Mouse (Mus musculus) lung, embryonic 14.5 days (tissue): ENCODE data around the gene Nmrk2. TPM values are rescaled to one million over a fixed set of nuclear protein-coding genes. Genes with fewer than 3 reads are reported as not detected.
"Not testable (repeated sequence)": the region's sequence is repeated elsewhere in the genome, so short reads cannot be mapped to it uniquely, and the experiment has no call there.

Experiments
- ATAC-seq: fragments of 200-750 bp; cut with Nextera tagmentation; 2 replicates; pipeline ENCODE4 v1.8.0; 2017; ENCODE audit warnings: mild to moderate bottlenecking, moderate TSS enrichment, moderate library complexity; ENCODE audit not compliant: insufficient read depth
- DNase-seq: peaks from one replicate; pipeline ENCODE4 v3.0.0-alpha.2; 2015
- H3K27ac ChIP-seq: fragments of 300-500 bp; sonication (generic); 2 replicates; pipeline ENCODE4 v1.5.1; 2014; ENCODE audit warnings: low read depth, mild to moderate bottlenecking, moderate library complexity
- H3K27me3 ChIP-seq: fragments of 300-500 bp; sonication (generic); 2 replicates; pipeline ENCODE4 v1.6.1; 2014; ENCODE audit warnings: low read length, control low read depth; ENCODE audit not compliant: insufficient read depth
- H3K36me3 ChIP-seq: fragments of 300-500 bp; sonication (generic); 2 replicates; pipeline ENCODE4 v1.6.1; 2014; ENCODE audit warnings: control low read depth; ENCODE audit not compliant: insufficient read depth
- H3K4me1 ChIP-seq: fragments of 300-500 bp; sonication (generic); 2 replicates; pipeline ENCODE4 v1.6.1; 2014; ENCODE audit warnings: antibody characterized with exemption, control low read depth; ENCODE audit not compliant: insufficient read depth
- H3K4me2 ChIP-seq: fragments of 300-500 bp; sonication (generic); 2 replicates; pipeline ENCODE4 v1.6.1; 2014; ENCODE audit warnings: mild to moderate bottlenecking
- H3K4me3 ChIP-seq: fragments of 300-500 bp; sonication (generic); 2 replicates; pipeline ENCODE4 v1.5.1; 2014; ENCODE audit warnings: low read depth, low read length
- H3K9ac ChIP-seq: fragments of 300-500 bp; sonication (generic); 2 replicates; pipeline ENCODE4 v1.6.1; 2014
- H3K9me3 ChIP-seq: fragments of 300-500 bp; sonication (generic); 2 replicates; pipeline ENCODE4 v1.6.1; 2016; ENCODE audit warnings: low read depth, low read length, control low read depth
- CTCF ChIP-seq: IDR thresholded peaks from 2 replicates; pipeline ENCODE4 v1.5.1; 2016; ENCODE audit warnings: antibody characterized with exemption, low read depth
- WGBS: fragments of 180-500 bp; shearing (Covaris S2); extraction: QIAGEN DNeasy Blood & Tissue Kit; methylation state at CpG from one replicate; pipeline ENCODE4 v1.1.7; 2014; 5-methylcytosine and 5-hydroxymethylcytosine counted together
- polyA plus RNA-seq: library from polyadenylated mRNA; unstranded; fragments of >200 nt; fragmentation: Nextera tagmentation; extraction: Ambion mirVana; gene quantifications from 2 replicates; pipeline ENCODE4 v1.2.1, GENCODE M21; 2014

The Nmrk2 gene
- polyA plus RNA-seq, 1 experiment from 2014 or later, result not detected

- Histone ChIP-seq H3K9me3 (no peaks in the 10 kb centered on the region), H3K4me3 (no peak overlapping the region), H3K27me3 (no peaks in the 10 kb centered on the region), H3K9ac (peak overlapping the region; percentile 17), H3K27ac (peak overlapping the region; percentile 72), H3K36me3 (peaks cover 12% of the 10 kb centered on the region), H3K4me2 (peak overlapping the region; percentile 41), H3K4me1 (peaks cover 11% of the 10 kb centered on the region)
- peak; percentile 88 for TF ChIP-seq CTCF
- WGBS, result 6% methylated on average over 21 of the region's 21 CpGs
- ATAC-seq (peak; percentile 8; the same call in 1 of the 2 replicates), DNase-seq (peak; percentile 91)
These were observed 28.7 kb downstream of the Nmrk2 start for GRCm38 (mm10) chr10:81173132-81173531.

GRCm38 (mm10) chr10:81169411-81169900 lies 32.4 kb downstream of the Nmrk2 start:
- not testable (repeated sequence) for H3K9ac ChIP-seq

GRCm38 (mm10) chr10:81168521-81169244 lies 33.2 kb downstream of the Nmrk2 start:
- H3K9ac ChIP-seq, result peak overlapping the region; percentile 49
- peak overlapping the region; percentile 94 for H3K4me3 ChIP-seq
- peaks cover 8% of the 10 kb centered on the region; the same call in 1 of the 2 replicates for H3K4me1 ChIP-seq
- H3K27ac ChIP-seq, result peak overlapping the region; percentile 77
- DNase-seq (peak; percentile 89), ATAC-seq (peak; percentile 51)
- H3K4me2 ChIP-seq, result peak overlapping the region; percentile 73
- H3K27me3 ChIP-seq, result no peaks in the 10 kb centered on the region
- no peak for TF ChIP-seq CTCF
- H3K9me3 ChIP-seq, result no peaks in the 10 kb centered on the region
- 2% methylated on average over 29 of the region's 29 CpGs for WGBS
- peaks cover 6% of the 10 kb centered on the region for H3K36me3 ChIP-seq

More at GRCm38 (mm10) chr10:81169411-81169900, 32.4 kb downstream of the Nmrk2 start:
- not testable (repeated sequence) for H3K27me3 ChIP-seq, DNase-seq, H3K27ac ChIP-seq, H3K9me3 ChIP-seq, H3K36me3 ChIP-seq, H3K4me3 ChIP-seq, ATAC-seq
- peaks cover 10% of the 10 kb centered on the region for H3K4me1 ChIP-seq
- H3K4me2 ChIP-seq, result peak overlapping the region; percentile 18; the same call in 1 of the 2 replicates
- 28% methylated on average over 11 of the region's 14 CpGs for WGBS

GRCm38 (mm10) chr10:81168087-81168431 lies 33.8 kb downstream of the Nmrk2 start:
- ATAC-seq (peak; percentile 57), DNase-seq (no peak)
- Histone ChIP-seq H3K4me3 (peak overlapping the region; percentile 94), H3K4me1 (peaks cover 8% of the 10 kb centered on the region; the same call in 1 of the 2 replicates), H3K27ac (peak overlapping the region; percentile 77), H3K4me2 (peak overlapping the region; percentile 73), H3K36me3 (peaks cover 12% of the 10 kb centered on the region), H3K27me3 (no peaks in the 10 kb centered on the region), H3K9ac (peak overlapping the region; percentile 49), H3K9me3 (no peaks in the 10 kb centered on the region)
- no peak for TF ChIP-seq CTCF
- 10% methylated on average over 5 of the region's 5 CpGs for WGBS

GRCm38 (mm10) chr10:81167200-81168086 lies 34.4 kb downstream of the Nmrk2 start, which contains the start of gene Pias4:
Pias4 (minus strand) TSS chr10:81167923.
- peak; percentile 100 for DNase-seq
- no peak for TF ChIP-seq CTCF
- Histone ChIP-seq H3K4me3 (peak within 1 kb of the TSS; percentile 94), H3K9ac (peak within 1 kb of the TSS; percentile 74), H3K27me3 (no peaks in the 10 kb centered on the region), H3K36me3 (peaks cover 18% of the 10 kb centered on the region), H3K27ac (peak within 1 kb of the TSS; percentile 77), H3K9me3 (no peaks in the 10 kb centered on the region), H3K4me1 (peaks cover 8% of the 10 kb centered on the region; the same call in 1 of the 2 replicates), H3K4me2 (peak within 1 kb of the TSS; percentile 91)
- under 1% methylated on average over 64 of the region's 64 CpGs for WGBS
- peak; percentile 87 for ATAC-seq

GRCm38 (mm10) chr10:81165118-81165517 lies 36.7 kb downstream of the Nmrk2 start:
- 55% methylated on average over 8 of the region's 8 CpGs for WGBS

More at GRCm38 (mm10) chr10:81165118-81165517, 36.7 kb downstream of the Nmrk2 start:
- H3K4me3 ChIP-seq, result no peak overlapping the region
- H3K4me2 ChIP-seq, result no peak overlapping the region
- no peaks in the 10 kb centered on the region for H3K27me3 ChIP-seq
- no peak overlapping the region for H3K9ac ChIP-seq
- peaks cover 41% of the 10 kb centered on the region for H3K36me3 ChIP-seq
- H3K4me1 ChIP-seq, result peaks cover 8% of the 10 kb centered on the region; the same call in 1 of the 2 replicates
- DNase-seq, result no peak
- no peak for ATAC-seq
- no peaks in the 10 kb centered on the region for H3K9me3 ChIP-seq
- no peak for TF ChIP-seq CTCF
- H3K27ac ChIP-seq, result no peak overlapping the region
